Mouse (Mus musculus): ENCODE measurements at regions not wholly inside any gene's neighbourhood (a gene's known extent, or its start where the extent isn't known, plus 50 kb on each side); places are given as distances from the start of the nearest gene placed in this dataset.

GRCm38 (mm10) chr13:52702201-52702611, 119.2 kb downstream of the Syk start:
- no peak for DNase-seq (ENCODE audit: low read depth, low spot score)

- DNase-seq (ENCODE audit: low read depth, low spot score): no peak
These were observed 120.6 kb downstream of the Syk start for GRCm38 (mm10) chr13:52703401-52704164.

- peak; percentile 11 for DNase-seq (ENCODE audit: low read depth, low spot score)
These were observed 121.7 kb downstream of the Syk start for GRCm38 (mm10) chr13:52704673-52705072.

GRCm38 (mm10) chr13:52709580-52709979, 126.6 kb downstream of the Syk start:
- no peak for DNase-seq (ENCODE audit: low read depth, low spot score)

- DNase-seq (ENCODE audit: low read depth, low spot score): peak; percentile 54
These were observed 128.9 kb downstream of the Syk start for GRCm38 (mm10) chr13:52711713-52712369.

GRCm38 (mm10) chr13:52721463-52721862, 138.5 kb downstream of the Syk start:
- no peak for DNase-seq (ENCODE audit: low read depth, low spot score)

GRCm38 (mm10) chr13:52722718-52723117, 139.7 kb downstream of the Syk start:
- DNase-seq (ENCODE audit: low read depth, low spot score): no peak

- DNase-seq (ENCODE audit: low read depth, low spot score): no peak
These were observed 143.1 kb downstream of the Syk start for GRCm38 (mm10) chr13:52726043-52726442.

- DNase-seq (ENCODE audit: low read depth, low spot score): no peak
These were observed 143.6 kb downstream of the Syk start for GRCm38 (mm10) chr13:52726525-52726924.

- DNase-seq (ENCODE audit: low read depth, low spot score): no peak
These were observed 152.5 kb downstream of the Syk start for GRCm38 (mm10) chr13:52735453-52735933.

GRCm38 (mm10) chr13:52735934-52736523, 153.1 kb downstream of the Syk start:
- no peak for DNase-seq (ENCODE audit: low read depth, low spot score)

GRCm38 (mm10) chr13:52738095-52738660, 155.2 kb downstream of the Syk start:
- no peak for DNase-seq (ENCODE audit: low read depth, low spot score)

- no peak for DNase-seq (ENCODE audit: low read depth, low spot score)
These were observed 158.4 kb downstream of the Syk start for GRCm38 (mm10) chr13:52741371-52741770.

- DNase-seq (ENCODE audit: low read depth, low spot score): no peak
These were observed 173.0 kb downstream of the Syk start for GRCm38 (mm10) chr13:52756005-52756404.

- DNase-seq (ENCODE audit: low read depth, low spot score): peak; percentile 18
These were observed 163.8 kb downstream of the Auh start for GRCm38 (mm10) chr13:52765508-52766181.

GRCm38 (mm10) chr13:52766236-52766635, 163.2 kb downstream of the Auh start:
- DNase-seq (ENCODE audit: low read depth, low spot score): no peak

- DNase-seq (ENCODE audit: low read depth, low spot score): no peak
These were observed 159.5 kb downstream of the Auh start for GRCm38 (mm10) chr13:52769956-52770355.

GRCm38 (mm10) chr13:52771518-52771917, 158.0 kb downstream of the Auh start:
- DNase-seq (ENCODE audit: low read depth, low spot score): no peak

GRCm38 (mm10) chr13:52772081-52772480, 157.4 kb downstream of the Auh start:
- DNase-seq (ENCODE audit: low read depth, low spot score): no peak

- DNase-seq (ENCODE audit: low read depth, low spot score): no peak
These were observed 152.0 kb downstream of the Auh start for GRCm38 (mm10) chr13:52777396-52778034.

- DNase-seq (ENCODE audit: low read depth, low spot score): no peak
These were observed 150.6 kb downstream of the Auh start for GRCm38 (mm10) chr13:52778848-52779247.

All from retina, adult 2 months (tissue).